Mouse (Mus musculus) small intestine, adult 10 weeks (tissue): ENCODE measurements around the gene Rpusd3. TPM values are rescaled to one million over a fixed set of nuclear protein-coding genes. Genes with fewer than 3 reads are reported as not detected.

Experiments used
- polyA plus RNA-seq: library from polyadenylated mRNA; stranded (reverse); fragments of 350-450 nt; fragmentation: Illumina TruSeq; extraction: RNeasy Lipid Tissue Mini Kit (QIAGEN cat#74804); gene quantifications from one replicate; pipeline ENCODE4 v1.2.3, GENCODE M21; 2014; ENCODE audit warnings: low replicate concordance

Gene Rpusd3
- polyA plus RNA-seq, result not detected

DNA sequence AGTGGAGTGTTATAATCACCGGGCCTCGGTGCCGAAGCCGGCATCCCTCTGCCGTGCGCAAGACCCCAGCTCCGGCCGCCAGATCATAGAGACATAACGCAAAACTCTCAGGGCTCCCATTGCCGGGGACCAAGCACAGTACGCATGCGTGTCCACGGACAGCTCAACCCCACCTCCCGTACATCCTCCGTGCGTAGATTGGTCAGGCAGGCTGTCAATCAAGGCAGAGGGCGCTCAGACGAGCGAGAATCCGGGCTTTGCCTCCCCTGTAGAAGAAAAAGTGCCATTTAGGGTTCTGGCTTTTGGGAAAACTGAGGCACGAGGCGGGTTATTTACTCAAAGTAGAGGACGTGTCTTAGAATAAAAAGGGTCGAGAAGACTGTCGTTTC is at the start of gene Rpusd3:
TSS of gene Rpusd3 (minus strand) at position 142 of the 389 bp plus-strand sequence.

DNA sequence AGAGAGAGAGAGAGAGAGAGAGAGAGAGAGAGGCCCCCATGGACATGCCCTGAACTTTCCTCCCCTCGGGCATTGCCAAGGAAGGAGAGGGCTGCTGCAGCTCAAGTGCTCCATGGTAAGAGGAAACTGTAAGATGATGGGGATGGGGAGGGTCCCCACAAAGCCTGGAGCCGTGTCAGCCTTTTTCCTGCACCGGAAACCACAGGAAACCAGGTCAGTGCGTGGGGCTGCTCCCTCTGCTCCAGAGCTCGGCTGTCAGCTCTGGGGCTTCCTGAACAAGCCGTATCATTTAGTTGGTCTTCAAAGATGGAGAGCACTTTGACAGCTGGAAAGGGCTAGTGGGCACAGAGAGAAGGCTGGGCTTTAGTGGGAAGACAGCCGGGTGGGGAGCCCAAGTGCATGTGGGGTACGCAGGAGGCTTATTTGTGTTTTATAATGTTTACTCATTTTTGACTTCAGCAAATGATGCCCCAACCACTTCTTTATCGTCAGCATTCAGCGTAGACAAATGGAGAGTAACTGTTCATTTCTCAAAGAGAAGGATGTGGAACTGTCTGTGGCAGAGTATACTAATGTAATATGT is 38.9 kb upstream of the Rpusd3 start, which contains the start of gene Il17re:
TSS of gene Il17re (plus strand) at position 533 of the 583 bp plus-strand sequence.

DNA sequence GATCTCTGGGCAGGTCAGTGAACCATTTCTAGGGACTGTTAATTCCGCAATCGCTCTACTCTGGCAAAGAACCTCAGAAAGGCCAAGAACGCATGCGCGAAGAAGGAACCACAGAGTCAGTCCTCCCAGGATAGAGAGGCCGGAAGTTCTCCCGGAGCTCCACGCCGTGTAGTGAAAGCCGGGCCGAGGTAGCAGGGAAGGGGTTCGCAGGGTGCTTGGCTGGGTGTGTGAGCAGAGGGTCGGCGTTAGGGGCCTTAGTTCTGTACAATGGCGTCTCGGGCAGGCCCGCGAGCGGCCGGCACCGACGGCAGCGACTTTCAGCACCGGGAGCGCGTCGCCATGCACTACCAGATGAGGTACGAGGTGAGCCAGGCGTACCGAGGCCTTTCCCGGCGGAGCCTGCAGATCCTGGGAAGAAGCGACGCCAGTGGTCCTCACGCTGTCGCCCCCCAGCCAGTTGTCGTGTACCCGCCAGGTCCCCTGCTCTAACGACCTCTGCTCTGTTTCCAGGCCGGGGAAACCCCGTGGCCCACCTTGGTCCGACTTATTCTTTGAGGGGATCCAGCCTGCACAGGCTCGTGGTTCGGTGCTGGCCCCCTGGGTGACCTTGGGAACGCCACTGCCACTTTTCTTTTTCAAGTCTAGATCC is 23.4 kb upstream of the Rpusd3 start, which contains the start of gene Jagn1:
TSS of gene Jagn1 (plus strand) at position 128 of the 649 bp plus-strand sequence.

DNA sequence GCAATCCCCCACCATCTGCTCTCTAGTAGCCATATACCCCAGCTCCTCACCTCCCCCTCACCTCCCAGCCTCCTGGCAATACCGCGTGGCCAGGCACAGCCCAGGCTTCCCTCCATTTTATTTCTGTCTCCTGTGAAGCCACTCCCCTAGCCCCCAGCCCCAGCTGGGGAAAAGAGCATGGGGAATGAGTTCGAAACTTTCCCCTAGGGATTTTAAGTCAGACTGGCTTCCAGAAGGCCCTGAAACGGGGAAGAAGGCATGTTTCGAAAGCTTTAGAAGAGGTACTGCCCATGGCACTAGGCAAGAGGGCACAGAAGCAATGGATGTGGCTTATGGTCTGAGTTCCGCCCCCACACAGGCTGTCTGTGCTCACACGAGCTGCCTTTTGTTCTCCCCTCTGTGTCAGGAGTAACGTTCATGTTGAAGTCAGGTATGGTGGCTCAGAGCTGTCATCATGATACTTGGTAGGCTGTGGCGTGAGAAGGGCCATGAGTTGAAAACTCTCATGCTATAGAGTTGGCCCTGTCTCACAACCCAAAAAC is 16.6 kb upstream of the Rpusd3 start, which contains the start of gene Cidec:
TSS of gene Cidec (minus strand) at position 97 of the 542 bp plus-strand sequence.

GRCm38 (mm10) chr6:113388960-113389359 is 30.2 kb downstream of the Rpusd3 start, which contains the start of gene Ttll3:
Gene Ttll3 (plus strand): TSS chr6:113389260.

DNA sequence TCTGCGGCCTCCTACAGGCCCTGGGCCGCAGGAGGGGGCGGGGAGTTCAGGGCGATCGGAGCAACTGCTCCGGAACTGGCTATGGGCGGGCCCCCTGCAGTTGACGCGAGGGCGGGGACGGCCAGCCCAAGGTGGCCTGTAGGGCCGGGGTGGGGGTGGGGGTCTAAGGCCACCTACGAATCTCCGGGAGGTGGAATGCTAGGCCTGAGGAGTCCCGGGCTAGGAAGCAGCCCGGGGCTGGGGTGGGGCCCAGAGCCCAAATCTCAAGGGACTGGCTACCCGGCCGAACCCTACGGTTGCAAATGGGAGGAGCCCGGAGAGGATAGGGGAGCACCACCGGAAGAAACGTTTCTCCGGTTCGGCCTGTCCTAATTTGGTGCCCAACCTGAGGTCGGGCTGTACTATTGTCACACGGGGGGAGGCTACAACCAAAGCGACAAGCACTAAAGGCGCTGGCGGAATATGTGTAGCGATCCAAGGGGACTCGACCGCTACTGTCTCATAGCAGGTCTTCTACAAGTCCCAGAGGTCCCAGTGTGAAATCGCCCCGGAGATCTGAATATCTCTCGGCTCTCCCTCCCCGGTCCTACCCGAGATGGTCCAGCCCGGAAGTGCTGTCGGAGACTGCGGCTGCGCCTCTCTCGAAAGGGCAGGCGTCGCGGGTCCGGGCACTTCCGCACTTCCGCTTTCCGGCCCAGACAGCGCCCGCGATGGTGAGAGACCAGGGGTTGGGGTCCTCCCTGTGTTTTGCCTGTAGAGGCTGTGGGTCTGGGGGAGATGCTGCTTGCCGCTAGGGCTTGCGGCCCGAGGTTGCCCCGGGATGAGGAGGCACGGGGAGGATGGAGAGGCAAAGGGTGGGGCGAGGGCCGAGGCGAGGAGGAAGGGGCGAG is 41.4 kb downstream of the Rpusd3 start, which contains the start of the genes Tada3 and Arpc4:
TSS of gene Tada3 (minus strand) at position 388 of the 890 bp plus-strand sequence.
TSS of gene Arpc4 (plus strand) at position 620 of the 890 bp plus-strand sequence.

Other genes with a start within 250 kb of the Rpusd3 start
- gene Lhfpl4, start 224.0 kb downstream of the Rpusd3 start, polyA plus RNA-seq, result not detected
- 12.6 TPM for gene Mtmr14, start 181.5 kb downstream of the Rpusd3 start, polyA plus RNA-seq
- not detected for gene Cpne9, start 137.0 kb downstream of the Rpusd3 start, polyA plus RNA-seq
- gene Brpf1, start 112.2 kb downstream of the Rpusd3 start, polyA plus RNA-seq, result 3.4 TPM
- gene Ogg1, start 92.4 kb downstream of the Rpusd3 start, polyA plus RNA-seq, result 2.3 TPM
- 6.7 TPM for gene Camk1, start 75.4 kb downstream of the Rpusd3 start, polyA plus RNA-seq
- 1.6 TPM for gene Tada3, start 41.5 kb downstream of the Rpusd3 start, polyA plus RNA-seq
- gene Arpc4, start 41.2 kb downstream of the Rpusd3 start, polyA plus RNA-seq, result 89.9 TPM
- gene Ttll3, start 30.1 kb downstream of the Rpusd3 start, polyA plus RNA-seq, result 1.5 TPM
- gene Cidec, start 16.4 kb upstream of the Rpusd3 start, polyA plus RNA-seq, result 2.0 TPM
- 12.1 TPM for gene Jagn1, start 23.2 kb upstream of the Rpusd3 start, polyA plus RNA-seq
- gene Il17re, start 39.1 kb upstream of the Rpusd3 start, polyA plus RNA-seq, result 0.56 TPM
- 2.8 TPM for gene Il17rc, start 52.1 kb upstream of the Rpusd3 start, polyA plus RNA-seq
- not detected for gene Creld1, start 64.0 kb upstream of the Rpusd3 start, polyA plus RNA-seq
- not detected for gene Prrt3, start 82.6 kb upstream of the Rpusd3 start, polyA plus RNA-seq
- gene Emc3, start 112.3 kb upstream of the Rpusd3 start, polyA plus RNA-seq, result 63.8 TPM
- 2.3 TPM for gene Fancd2, start 112.3 kb upstream of the Rpusd3 start, polyA plus RNA-seq
- gene Fancd2os, start 181.4 kb upstream of the Rpusd3 start, polyA plus RNA-seq, result not detected
- gene Brk1, start 185.4 kb upstream of the Rpusd3 start, polyA plus RNA-seq, result 30.0 TPM
- 17.0 TPM for gene Vhl, start 204.6 kb upstream of the Rpusd3 start, polyA plus RNA-seq
- 12.7 TPM for gene Irak2, start 219.1 kb upstream of the Rpusd3 start, polyA plus RNA-seq